Mouse (Mus musculus) spleen, adult 2 months (tissue): ENCODE results near the gene Gm2115.

ENCODE experiments used
- CTCF ChIP-seq: fragments of 200-500 bp; IDR thresholded peaks from 2 replicates; pipeline ENCODE4 v1.5.1; 2011; ENCODE audit warnings: mild to moderate bottlenecking, inconsistent platforms; ENCODE audit not compliant: insufficient read depth, insufficient read length, insufficient replicate concordance; ENCODE audit errors: extremely low read depth
- POLR2A ChIP-seq: fragments of 200-500 bp; IDR thresholded peaks from 2 replicates; pipeline ENCODE4 v1.6.1; 2011; ENCODE audit warnings: low read depth, low read length, inconsistent platforms

- TF ChIP-seq CTCF (no peak), POLR2A (no peak)
Measured at GRCm38 (mm10) chr7:84522426-84522825, 6.3 kb upstream of the Gm2115 start.
